Mouse (Mus musculus): Measurements from ENCODE around the gene Nt5c3. TPM values are rescaled to one million over a fixed set of nuclear protein-coding genes. Genes with fewer than 3 reads are reported as not detected.

Nt5c3 gene
- total RNA-seq, 1 experiment: 15.6 TPM

- Histone ChIP-seq H3K27ac (ENCODE audit: insufficient read depth, low read depth, low read length, poor library complexity, severe bottlenecking) (no peak overlapping the region), H3K36me3 (ENCODE audit: control insufficient read depth, insufficient read depth, low read length, poor library complexity, severe bottlenecking) (no peaks in the 10 kb centered on the region), H3K4me3 (ENCODE audit: insufficient read depth in 1 of 2, low read depth in 1 of 2, low read length in 2 of 2, poor library complexity in 1 of 2, severe bottlenecking in 1 of 2) (no peak overlapping the region), H3K4me1 (ENCODE audit: control insufficient read depth in 2 of 2, insufficient read depth in 2 of 2, low read length in 2 of 2, poor library complexity in 1 of 2) (no peaks in the 10 kb centered on the region), H3K9ac (ENCODE audit: insufficient read depth, low read depth, low read length, poor library complexity, severe bottlenecking) (no peak overlapping the region), H3K9me3 (ENCODE audit: control insufficient read depth, insufficient read depth, low read depth, low read length) (no peaks in the 10 kb centered on the region)
- TF ChIP-seq CHD2 (IDR thresholded peaks at IDR 0.05; ENCODE audit: low read depth, low read length) (no peak), ZNF384 (IDR thresholded peaks at IDR 0.05; ENCODE audit: low read depth, low read length) (no peak), ZC3H11A (IDR thresholded peaks at IDR 0.05; ENCODE audit: borderline replicate concordance, low read depth, low read length) (no peak), HCFC1 (IDR thresholded peaks at IDR 0.05; ENCODE audit: borderline replicate concordance, insufficient read depth, low read length) (no peak), MAFK (IDR thresholded peaks at IDR 0.05; ENCODE audit: insufficient read depth, low read depth, low read length) (no peak)
- no peak for DNase-seq (ENCODE audit: low read depth, low spot score)
- in situ Hi-C loops (cut with MboI; ENCODE audit: low sequenced_read_pairs in 2 of 2, unreplicated experiment in 2 of 2): loop anchor here in 1 of 2 experiments (10.0 kb wide), 1 partner anchor 99 kb away; no protein-coding TSS in a partner anchor
Observed at GRCm38 (mm10) chr6:56903831-56904230, 19.9 kb downstream of the Nt5c3 start.

- H3K36me3 ChIP-seq (ENCODE audit: control insufficient read depth, insufficient read depth, low read length, poor library complexity, severe bottlenecking): no peaks in the 10 kb centered on the region
- H3K9ac ChIP-seq (ENCODE audit: insufficient read depth, low read depth, low read length, poor library complexity, severe bottlenecking): no peak overlapping the region
- no peaks in the 10 kb centered on the region for H3K9me3 ChIP-seq (ENCODE audit: control insufficient read depth, insufficient read depth, low read depth, low read length)
- in situ Hi-C loops (cut with MboI; ENCODE audit: low sequenced_read_pairs in 2 of 2, unreplicated experiment in 2 of 2): loop anchor here in 1 of 2 experiments (10.0 kb wide), 1 partner anchor 98 kb away; no protein-coding TSS in a partner anchor
- DNase-seq (ENCODE audit: low read depth, low spot score): no peak
- no peak for TF ChIP-seq HCFC1 (IDR thresholded peaks at IDR 0.05; ENCODE audit: borderline replicate concordance, insufficient read depth, low read length)
- no peaks in the 10 kb centered on the region for H3K4me1 ChIP-seq (ENCODE audit: control insufficient read depth in 2 of 2, insufficient read depth in 2 of 2, low read length in 2 of 2, poor library complexity in 1 of 2)
- no peak overlapping the region for H3K27ac ChIP-seq (ENCODE audit: insufficient read depth, low read depth, low read length, poor library complexity, severe bottlenecking)
- no peak overlapping the region for H3K4me3 ChIP-seq (ENCODE audit: insufficient read depth in 1 of 2, low read depth in 1 of 2, low read length in 2 of 2, poor library complexity in 1 of 2, severe bottlenecking in 1 of 2)
Observed at GRCm38 (mm10) chr6:56902606-56903520, 20.9 kb downstream of the Nt5c3 start.

- Histone ChIP-seq H3K4me1 (ENCODE audit: control insufficient read depth in 2 of 2, insufficient read depth in 2 of 2, low read length in 2 of 2, poor library complexity in 1 of 2) (no peaks in the 10 kb centered on the region), H3K36me3 (ENCODE audit: control insufficient read depth, insufficient read depth, low read length, poor library complexity, severe bottlenecking) (no peaks in the 10 kb centered on the region), H3K9me3 (ENCODE audit: control insufficient read depth, insufficient read depth, low read depth, low read length) (no peaks in the 10 kb centered on the region), H3K9ac (ENCODE audit: insufficient read depth, low read depth, low read length, poor library complexity, severe bottlenecking) (no peak overlapping the region), H3K4me3 (ENCODE audit: insufficient read depth in 1 of 2, low read depth in 1 of 2, low read length in 2 of 2, poor library complexity in 1 of 2, severe bottlenecking in 1 of 2) (0 out of 4 replicates have a peak overlapping the region, but pooled peaks of 1 of the 2 experiments have one; percentile 1), H3K27ac (ENCODE audit: insufficient read depth, low read depth, low read length, poor library complexity, severe bottlenecking) (no peak overlapping the region)
- TF ChIP-seq MAFK (IDR thresholded peaks at IDR 0.05; ENCODE audit: insufficient read depth, low read depth, low read length) (no peak), ZNF384 (IDR thresholded peaks at IDR 0.05; ENCODE audit: low read depth, low read length) (no peak), HCFC1 (IDR thresholded peaks at IDR 0.05; ENCODE audit: borderline replicate concordance, insufficient read depth, low read length) (no peak), CHD2 (IDR thresholded peaks at IDR 0.05; ENCODE audit: low read depth, low read length) (no peak), ZC3H11A (IDR thresholded peaks at IDR 0.05; ENCODE audit: borderline replicate concordance, low read depth, low read length) (no peak)
- DNase-seq (ENCODE audit: low read depth, low spot score): peak; percentile 51
- in situ Hi-C loops (cut with MboI; ENCODE audit: low sequenced_read_pairs in 2 of 2, unreplicated experiment in 2 of 2): loop anchor here in 1 of 2 experiments (10.0 kb wide), 1 partner anchor 97 kb away; no protein-coding TSS in a partner anchor
Observed at GRCm38 (mm10) chr6:56901824-56902386, 21.8 kb downstream of the Nt5c3 start.

- Histone ChIP-seq H3K36me3 (ENCODE audit: control insufficient read depth, insufficient read depth, low read length, poor library complexity, severe bottlenecking) (no peaks in the 10 kb centered on the region), H3K9me3 (ENCODE audit: control insufficient read depth, insufficient read depth, low read depth, low read length) (no peaks in the 10 kb centered on the region), H3K4me1 (ENCODE audit: control insufficient read depth in 2 of 2, insufficient read depth in 2 of 2, low read length in 2 of 2, poor library complexity in 1 of 2) (no peaks in the 10 kb centered on the region), H3K4me3 (ENCODE audit: insufficient read depth in 1 of 2, low read depth in 1 of 2, low read length in 2 of 2, poor library complexity in 1 of 2, severe bottlenecking in 1 of 2) (no peak overlapping the region), H3K9ac (ENCODE audit: insufficient read depth, low read depth, low read length, poor library complexity, severe bottlenecking) (no peak overlapping the region), H3K27ac (ENCODE audit: insufficient read depth, low read depth, low read length, poor library complexity, severe bottlenecking) (no peak overlapping the region)
- in situ Hi-C loops (cut with MboI; ENCODE audit: low sequenced_read_pairs in 2 of 2, unreplicated experiment in 2 of 2): loop anchor here in 1 of 2 experiments (10.0 kb wide), 1 partner anchor 97 kb away; no protein-coding TSS in a partner anchor
- no peak for TF ChIP-seq MAFK (IDR thresholded peaks at IDR 0.05; ENCODE audit: insufficient read depth, low read depth, low read length)
- no peak for TF ChIP-seq HCFC1 (IDR thresholded peaks at IDR 0.05; ENCODE audit: borderline replicate concordance, insufficient read depth, low read length)
- no peak for TF ChIP-seq CHD2 (IDR thresholded peaks at IDR 0.05; ENCODE audit: low read depth, low read length)
- no peak for TF ChIP-seq ZNF384 (IDR thresholded peaks at IDR 0.05; ENCODE audit: low read depth, low read length)
- no peak for TF ChIP-seq ZC3H11A (IDR thresholded peaks at IDR 0.05; ENCODE audit: borderline replicate concordance, low read depth, low read length)
- no peak for DNase-seq (ENCODE audit: low read depth, low spot score)
Observed at GRCm38 (mm10) chr6:56901336-56901735, 22.4 kb downstream of the Nt5c3 start.

Data from ES-E14 (cell line).